Mouse (Mus musculus) liver, postnatal 0 days (tissue): ENCODE measurements around the gene Birc7.

Source experiments
- CTCF ChIP-seq: sonication (generic); IDR thresholded peaks from 2 replicates; pipeline ENCODE4 v1.5.1; 2016; ENCODE audit warnings: antibody characterized with exemption, low read depth
- EP300 ChIP-seq: IDR thresholded peaks from 2 replicates; pipeline ENCODE4 v1.6.1; 2016; ENCODE audit warnings: antibody characterized with exemption, low read depth, mild to moderate bottlenecking

DNA sequence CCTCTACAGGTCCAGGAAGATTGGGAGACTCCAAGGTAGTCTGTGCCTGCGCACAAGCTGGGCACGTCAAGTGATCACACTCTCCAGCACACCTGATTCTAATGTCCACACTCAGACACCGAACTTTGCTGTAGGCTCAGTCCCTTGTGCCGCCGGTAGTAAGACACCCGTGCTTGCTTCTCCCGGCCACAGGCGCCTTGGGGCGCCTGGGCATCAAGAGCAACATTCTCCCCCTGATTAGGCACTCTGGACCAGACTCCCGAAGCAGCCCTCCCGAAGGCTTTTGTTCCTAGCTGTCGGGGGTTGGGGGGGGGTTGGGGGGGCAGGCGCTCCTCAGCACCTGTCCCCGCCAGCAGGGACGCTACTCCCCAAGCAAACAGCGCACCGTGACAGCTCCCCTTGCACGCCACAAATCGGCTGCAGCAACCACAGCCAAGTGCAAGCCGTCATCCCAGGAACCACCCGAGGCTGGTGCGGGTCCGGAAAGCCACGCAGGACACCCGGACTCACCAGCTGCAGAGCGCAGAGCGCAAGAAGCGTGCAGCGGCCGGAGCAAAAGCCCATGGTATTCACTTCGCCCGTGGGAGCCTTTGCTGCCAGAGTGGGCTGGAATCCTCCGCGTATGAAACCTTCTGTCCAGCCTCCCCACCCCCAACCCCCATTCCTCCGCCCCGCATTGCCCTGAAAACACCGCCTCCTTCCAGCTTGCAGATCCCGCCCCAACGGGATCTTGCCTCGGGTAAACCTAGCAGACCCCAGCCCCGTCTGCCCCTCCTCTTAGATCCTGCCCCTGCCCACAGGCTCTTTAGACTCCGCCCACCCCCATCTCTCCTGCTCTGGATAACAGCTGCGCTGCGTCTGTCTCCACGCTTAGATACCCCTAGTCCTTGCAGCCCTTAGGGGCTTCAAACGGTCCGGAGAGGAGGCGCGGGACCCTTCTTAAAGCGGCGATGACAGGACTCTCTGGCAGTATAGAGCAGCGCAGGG lies 25.5 kb downstream of the Birc7 start, which contains the start of gene Nkain4:
- no peak for TF ChIP-seq CTCF
- TF ChIP-seq EP300: no peak
